Mouse (Mus musculus): ENCODE data around the gene Sdhaf2. TPM values are rescaled to one million over a fixed set of nuclear protein-coding genes. Genes with fewer than 3 reads are reported as not detected.
A peak's percentile ranks its signal among the peaks of the same experiment; 100 is the strongest.

The Sdhaf2 gene
- polyA plus RNA-seq, 1 experiment from 2014 or later: 61.9 TPM

DNA sequence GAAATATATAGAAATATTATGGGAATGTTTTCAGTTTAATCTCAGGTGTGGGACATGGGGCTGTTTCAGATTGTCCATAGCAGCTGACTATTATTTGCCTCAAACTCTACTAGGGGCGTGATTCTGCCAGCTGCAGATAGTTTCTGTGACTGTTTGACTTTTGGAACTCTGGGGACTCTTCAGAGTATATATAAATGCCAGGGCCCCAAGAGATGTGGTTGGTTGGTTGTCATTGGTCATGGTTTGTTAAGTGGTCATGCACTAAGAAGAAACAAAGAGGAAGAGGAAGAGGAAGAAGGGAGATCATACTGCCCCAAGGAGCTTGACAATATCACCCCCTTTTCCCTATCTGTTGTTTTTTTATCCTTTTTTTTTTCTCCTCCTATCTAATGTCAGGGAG, 4.0 kb downstream of the Sdhaf2 start:
- Histone ChIP-seq H3K4me1 (replicated peaks; ENCODE audit: control insufficient read depth, insufficient read depth, low read length) (peaks cover 16% of the 10 kb centered on the region), H3K4me2 (ENCODE audit: low read length) (no peak overlapping the region), H3K27ac (ENCODE audit: low read depth) (no peak overlapping the region), H3K4me3 (ENCODE audit: low read depth, low read length) (no peak overlapping the region), H3K36me3 (ENCODE audit: control insufficient read depth, insufficient read depth, low read length) (peaks cover 17% of the 10 kb centered on the region), H3K9me3 (ENCODE audit: control insufficient read depth, low read length) (no peaks in the 10 kb centered on the region), H3K27me3 (replicated peaks; ENCODE audit: control insufficient read depth, insufficient read depth, low read length) (no peaks in the 10 kb centered on the region), H3K9ac (ENCODE audit: low read length) (no peak overlapping the region)
- 84% methylated on average over 1 of the region's 1 CpGs for WGBS
- DNase-seq (ENCODE audit: low spot score) (no peak), ATAC-seq (replicated peaks; ENCODE audit: low FRiP score, low TSS enrichment, low read depth) (no peak)

GRCm38 (mm10) chr19:10520355-10520754, 5.6 kb downstream of the Sdhaf2 start:
- DNase-seq (ENCODE audit: low spot score) (no peak), ATAC-seq (replicated peaks; ENCODE audit: low FRiP score, low TSS enrichment, low read depth) (no peak)
- Histone ChIP-seq H3K4me3 (ENCODE audit: low read depth, low read length) (no peak overlapping the region), H3K36me3 (ENCODE audit: control insufficient read depth, insufficient read depth, low read length) (peaks cover 21% of the 10 kb centered on the region), H3K27ac (ENCODE audit: low read depth) (no peak overlapping the region), H3K4me2 (ENCODE audit: low read length) (no peak overlapping the region), H3K27me3 (replicated peaks; ENCODE audit: control insufficient read depth, insufficient read depth, low read length) (no peaks in the 10 kb centered on the region), H3K9me3 (ENCODE audit: control insufficient read depth, low read length) (no peaks in the 10 kb centered on the region), H3K4me1 (replicated peaks; ENCODE audit: control insufficient read depth, insufficient read depth, low read length) (peaks cover 6% of the 10 kb centered on the region), H3K9ac (ENCODE audit: low read length) (no peak overlapping the region)
- WGBS: 38% methylated on average over 1 of the region's 1 CpGs

DNA sequence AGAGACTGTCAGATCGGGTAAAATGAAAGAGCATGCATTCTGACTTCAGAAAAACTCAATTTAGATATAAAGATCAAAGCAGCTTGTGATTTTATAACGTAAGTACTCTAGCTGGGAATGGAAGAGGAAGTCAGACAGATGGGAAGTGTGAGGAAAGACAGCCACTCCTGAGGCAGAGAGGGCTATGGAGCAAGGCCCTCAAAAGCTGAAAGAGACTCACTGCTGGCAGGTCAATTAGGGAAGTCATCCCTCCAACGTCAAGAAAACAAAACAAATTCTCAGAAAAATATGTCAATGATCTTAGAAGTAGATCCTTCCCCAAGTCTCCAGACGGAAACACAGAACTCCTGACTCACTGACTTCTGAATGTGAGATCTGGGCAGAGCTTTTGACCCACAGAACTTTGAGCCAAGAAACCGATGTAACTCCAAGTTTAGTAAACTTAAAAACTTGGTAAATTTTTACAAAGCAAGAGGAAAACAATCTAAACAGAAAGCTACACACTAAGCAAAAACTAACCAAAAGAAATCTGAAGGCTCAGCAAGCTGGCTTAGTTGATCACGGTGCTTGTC, 15.1 kb downstream of the Sdhaf2 start:
- no peak for DNase-seq (ENCODE audit: low spot score)
- H3K4me2 ChIP-seq (ENCODE audit: low read length): no peak overlapping the region
- no peaks in the 10 kb centered on the region for H3K27me3 ChIP-seq (replicated peaks; ENCODE audit: control insufficient read depth, insufficient read depth, low read length)
- no peaks in the 10 kb centered on the region for H3K4me1 ChIP-seq (replicated peaks; ENCODE audit: control insufficient read depth, insufficient read depth, low read length)
- no peak overlapping the region for H3K4me3 ChIP-seq (ENCODE audit: low read depth, low read length)
- H3K9me3 ChIP-seq (ENCODE audit: control insufficient read depth, low read length): no peaks in the 10 kb centered on the region
- ATAC-seq (replicated peaks; ENCODE audit: low FRiP score, low TSS enrichment, low read depth): no peak
- WGBS: 77% methylated on average over 6 of the region's 6 CpGs
- H3K9ac ChIP-seq (ENCODE audit: low read length): no peak overlapping the region
- H3K27ac ChIP-seq (ENCODE audit: low read depth): no peak overlapping the region
- peaks cover 54% of the 10 kb centered on the region for H3K36me3 ChIP-seq (ENCODE audit: control insufficient read depth, insufficient read depth, low read length)

- Histone ChIP-seq H3K27me3 (replicated peaks; ENCODE audit: control insufficient read depth, insufficient read depth, low read length) (no peaks in the 10 kb centered on the region), H3K4me2 (ENCODE audit: low read length) (no peak overlapping the region), H3K9me3 (ENCODE audit: control insufficient read depth, low read length) (no peaks in the 10 kb centered on the region), H3K9ac (ENCODE audit: low read length) (no peak overlapping the region), H3K27ac (ENCODE audit: low read depth) (no peak overlapping the region), H3K36me3 (ENCODE audit: control insufficient read depth, insufficient read depth, low read length) (peaks cover 54% of the 10 kb centered on the region), H3K4me1 (replicated peaks; ENCODE audit: control insufficient read depth, insufficient read depth, low read length) (peaks cover 7% of the 10 kb centered on the region; the same call in 1 of the 2 replicates), H3K4me3 (ENCODE audit: low read depth, low read length) (no peak overlapping the region)
- 0 out of 2 replicates have a peak, but pooled peaks have one; percentile 71 for ATAC-seq (replicated peaks; ENCODE audit: low FRiP score, low TSS enrichment, low read depth)
- DNase-seq (ENCODE audit: low spot score): peak; percentile 70
- WGBS: 8% methylated on average over 4 of the region's 4 CpGs
Observed at GRCm38 (mm10) chr19:10502571-10502970, 23.4 kb downstream of the Sdhaf2 start.

GRCm38 (mm10) chr19:10500581-10500980, 25.4 kb downstream of the Sdhaf2 start:
- peak; percentile 33; the same call in 1 of the 2 replicates for ATAC-seq (replicated peaks; ENCODE audit: low FRiP score, low TSS enrichment, low read depth)

GRCm38 (mm10) chr19:10497512-10498160, 28.3 kb downstream of the Sdhaf2 start:
- no peak overlapping the region for H3K9ac ChIP-seq (ENCODE audit: low read length)
- DNase-seq (ENCODE audit: low spot score) (no peak), ATAC-seq (replicated peaks; ENCODE audit: low FRiP score, low TSS enrichment, low read depth) (no peak)
- no peak overlapping the region for H3K27ac ChIP-seq (ENCODE audit: low read depth)
- no peak overlapping the region for H3K4me2 ChIP-seq (ENCODE audit: low read length)
- 60% methylated on average over 8 of the region's 8 CpGs for WGBS
- H3K9me3 ChIP-seq (ENCODE audit: control insufficient read depth, low read length): no peaks in the 10 kb centered on the region
- H3K4me3 ChIP-seq (ENCODE audit: low read depth, low read length): no peak overlapping the region
- H3K4me1 ChIP-seq (replicated peaks; ENCODE audit: control insufficient read depth, insufficient read depth, low read length): peaks cover 15% of the 10 kb centered on the region; the same call in 1 of the 2 replicates
- H3K27me3 ChIP-seq (replicated peaks; ENCODE audit: control insufficient read depth, insufficient read depth, low read length): no peaks in the 10 kb centered on the region
- peaks cover 28% of the 10 kb centered on the region for H3K36me3 ChIP-seq (ENCODE audit: control insufficient read depth, insufficient read depth, low read length)

More at GRCm38 (mm10) chr19:10500581-10500980, 25.4 kb downstream of the Sdhaf2 start:
- DNase-seq (ENCODE audit: low spot score): no peak
- H3K36me3 ChIP-seq (ENCODE audit: control insufficient read depth, insufficient read depth, low read length): peaks cover 49% of the 10 kb centered on the region
- no peaks in the 10 kb centered on the region for H3K27me3 ChIP-seq (replicated peaks; ENCODE audit: control insufficient read depth, insufficient read depth, low read length)
- peaks cover 7% of the 10 kb centered on the region; the same call in 1 of the 2 replicates for H3K4me1 ChIP-seq (replicated peaks; ENCODE audit: control insufficient read depth, insufficient read depth, low read length)
- WGBS: 44% methylated on average over 8 of the region's 8 CpGs
- H3K9me3 ChIP-seq (ENCODE audit: control insufficient read depth, low read length): no peaks in the 10 kb centered on the region
- no peak overlapping the region for H3K9ac ChIP-seq (ENCODE audit: low read length)
- no peak overlapping the region for H3K4me2 ChIP-seq (ENCODE audit: low read length)
- no peak overlapping the region for H3K27ac ChIP-seq (ENCODE audit: low read depth)
- H3K4me3 ChIP-seq (ENCODE audit: low read depth, low read length): no peak overlapping the region

DNA sequence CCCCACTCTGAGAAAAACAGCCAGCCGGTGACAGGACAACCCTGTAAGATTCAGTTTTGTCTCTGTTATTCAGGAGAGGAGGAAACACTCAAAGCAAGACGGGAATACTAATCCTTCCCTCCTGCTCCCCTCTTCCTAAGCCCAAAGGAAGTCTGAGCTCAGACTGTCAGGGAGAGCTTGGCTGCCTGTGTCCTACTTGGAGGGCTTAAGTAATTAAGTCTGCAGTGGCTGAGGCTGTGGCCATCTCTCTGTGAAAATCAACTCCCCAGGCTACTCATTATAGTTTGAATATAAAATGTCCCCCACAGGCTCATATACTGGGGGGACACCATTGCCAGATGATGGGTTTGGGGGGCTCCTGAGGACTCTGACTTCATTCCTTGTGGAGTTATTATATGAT, 29.0 kb downstream of the Sdhaf2 start:
- Histone ChIP-seq H3K9ac (ENCODE audit: low read length) (no peak overlapping the region), H3K4me1 (replicated peaks; ENCODE audit: control insufficient read depth, insufficient read depth, low read length) (peaks cover 21% of the 10 kb centered on the region), H3K4me3 (ENCODE audit: low read depth, low read length) (no peak overlapping the region), H3K27me3 (replicated peaks; ENCODE audit: control insufficient read depth, insufficient read depth, low read length) (no peaks in the 10 kb centered on the region), H3K4me2 (ENCODE audit: low read length) (no peak overlapping the region), H3K27ac (ENCODE audit: low read depth) (no peak overlapping the region), H3K9me3 (ENCODE audit: control insufficient read depth, low read length) (no peaks in the 10 kb centered on the region), H3K36me3 (ENCODE audit: control insufficient read depth, insufficient read depth, low read length) (peaks cover 23% of the 10 kb centered on the region)
- DNase-seq (ENCODE audit: low spot score) (no peak), ATAC-seq (replicated peaks; ENCODE audit: low FRiP score, low TSS enrichment, low read depth) (no peak)
- 67% methylated on average over 2 of the region's 2 CpGs for WGBS

- H3K9me3 ChIP-seq (ENCODE audit: control insufficient read depth, low read length): no peaks in the 10 kb centered on the region
- DNase-seq (ENCODE audit: low spot score): no peak
- H3K4me3 ChIP-seq (ENCODE audit: low read depth, low read length): no peak overlapping the region
- H3K27me3 ChIP-seq (replicated peaks; ENCODE audit: control insufficient read depth, insufficient read depth, low read length): no peaks in the 10 kb centered on the region
- H3K4me1 ChIP-seq (replicated peaks; ENCODE audit: control insufficient read depth, insufficient read depth, low read length): peaks cover 18% of the 10 kb centered on the region
- ATAC-seq (replicated peaks; ENCODE audit: low FRiP score, low TSS enrichment, low read depth): no peak
- no peak overlapping the region for H3K9ac ChIP-seq (ENCODE audit: low read length)
- no peak overlapping the region for H3K27ac ChIP-seq (ENCODE audit: low read depth)
- WGBS: 89% methylated on average over 1 of the region's 1 CpGs
- H3K36me3 ChIP-seq (ENCODE audit: control insufficient read depth, insufficient read depth, low read length): peaks cover 10% of the 10 kb centered on the region; the same call in 1 of the 2 replicates
- no peak overlapping the region for H3K4me2 ChIP-seq (ENCODE audit: low read length)
Observed at GRCm38 (mm10) chr19:10495670-10496069, 30.3 kb downstream of the Sdhaf2 start.

Measured in intestine, embryonic 14.5 days (tissue).